Mouse (Mus musculus) layer of hippocampus, postnatal 10 days (tissue): ENCODE data around the gene Alyref. TPM values are rescaled to one million over a fixed set of nuclear protein-coding genes. Genes with fewer than 3 reads are reported as not detected.
"Not testable (repeated sequence)": the region's sequence is repeated elsewhere in the genome, so short reads cannot be mapped to it uniquely, and the experiment has no call there.

ENCODE experiments used
- DNase-seq, 2 experiments: peaks; one replicate each; pipeline ENCODE4 v3.0.0; 2021; ENCODE audit warnings: low spot score in 2 of 2
- total RNA-seq, 2 experiments: library from RNA; stranded (reverse); gene quantifications; 2 replicates each; pipeline ENCODE4 v1.2.3; 2021

Alyref gene
- total RNA-seq, 2 experiments from 2014 or later: 79.8 to 91.3 TPM

GRCm38 (mm10) chr11:120575046-120575445 lies 23.1 kb downstream of the Alyref start:
- DNase-seq: no peak

- no peak for DNase-seq
Observed at GRCm38 (mm10) chr11:120574278-120574600, 23.9 kb downstream of the Alyref start.

- peak in 1 of 2 experiments; percentile 22 for DNase-seq
Observed at GRCm38 (mm10) chr11:120573585-120574277, 24.4 kb downstream of the Alyref start.

- DNase-seq: peak; percentile 99
Observed at GRCm38 (mm10) chr11:120572752-120573584, 25.2 kb downstream of the Alyref start, which contains the start of gene P4hb. P4hb (minus strand) TSS chr11:120573253.

- no peak for DNase-seq
Observed at GRCm38 (mm10) chr11:120572417-120572751, 25.8 kb downstream of the Alyref start.

- no peak for DNase-seq
Observed at GRCm38 (mm10) chr11:120571754-120572416, 26.3 kb downstream of the Alyref start.

- DNase-seq: no peak
Observed at GRCm38 (mm10) chr11:120571122-120571521, 27.0 kb downstream of the Alyref start.

- no peak for DNase-seq
Observed at GRCm38 (mm10) chr11:120568324-120568723, 29.8 kb downstream of the Alyref start.

- DNase-seq: no peak
Observed at GRCm38 (mm10) chr11:120565114-120565513, 33.1 kb downstream of the Alyref start.

GRCm38 (mm10) chr11:120562949-120563348 lies 35.2 kb downstream of the Alyref start:
- no peak for DNase-seq

- no peak for DNase-seq
Observed at GRCm38 (mm10) chr11:120560952-120561728, 37.0 kb downstream of the Alyref start.

- DNase-seq: not testable (repeated sequence)
Observed at GRCm38 (mm10) chr11:120558843-120559242, 39.3 kb downstream of the Alyref start.

GRCm38 (mm10) chr11:120555260-120555659 lies 42.9 kb downstream of the Alyref start:
- DNase-seq: no peak

GRCm38 (mm10) chr11:120554834-120555233 lies 43.3 kb downstream of the Alyref start:
- DNase-seq: no peak

- no peak for DNase-seq
Observed at GRCm38 (mm10) chr11:120552736-120553135, 45.4 kb downstream of the Alyref start.

GRCm38 (mm10) chr11:120550810-120551440 lies 47.2 kb downstream of the Alyref start, which contains the start of gene Ppp1r27:
Ppp1r27 (minus strand) TSS chr11:120551132.
- DNase-seq: no peak

- DNase-seq: peak in 1 of 2 experiments; percentile 28
Observed at GRCm38 (mm10) chr11:120549986-120550809, 48.0 kb downstream of the Alyref start.

- peak; percentile 90 to 95 for DNase-seq
Observed at GRCm38 (mm10) chr11:120549168-120549945, 48.8 kb downstream of the Alyref start, which contains the start of gene Mcrip1. Mcrip1 (minus strand) TSS chr11:120549727.

- no peak for DNase-seq
Observed at GRCm38 (mm10) chr11:120548786-120549167, 49.4 kb downstream of the Alyref start.
